Mouse (Mus musculus): ENCODE data around the gene Pfn3.
A peak's percentile ranks its signal among the peaks of the same experiment; 100 is the strongest.

DNA sequence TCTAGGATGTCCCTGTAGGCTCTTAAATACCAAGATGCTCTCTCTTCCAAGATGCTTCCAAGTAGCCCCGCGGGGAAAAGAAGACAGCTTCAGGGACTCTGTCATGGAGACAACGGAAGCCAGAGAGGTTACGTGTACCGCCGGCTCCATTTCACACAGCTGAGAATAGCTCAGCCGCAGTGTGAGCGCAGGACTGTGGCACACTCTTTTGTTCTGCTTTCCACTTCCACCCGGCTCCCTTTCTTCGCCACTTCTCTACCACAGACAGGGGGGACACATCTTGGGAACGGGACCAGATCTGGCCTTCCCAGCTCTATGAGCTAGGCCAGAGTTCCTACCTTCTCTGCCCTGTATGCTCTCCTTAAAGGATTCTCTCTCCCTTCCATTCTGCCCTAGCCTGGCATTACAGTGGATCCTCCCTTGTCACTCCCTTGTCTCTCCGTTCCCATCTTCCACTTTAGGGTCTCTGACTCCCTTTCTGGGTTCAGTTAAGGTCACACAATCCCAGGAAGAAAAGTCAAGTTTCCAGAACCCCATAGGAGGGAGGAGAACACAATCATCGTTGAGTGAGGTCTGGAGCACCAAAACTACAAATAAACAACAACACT, 9.1 kb downstream of the Pfn3 start:
- no peak for TF ChIP-seq EP300 (IDR thresholded peaks at IDR 0.05; ENCODE audit: low read depth in 1 of 2, low read length in 2 of 2)
- TF ChIP-seq HCFC1 (IDR thresholded peaks at IDR 0.05; ENCODE audit: low read depth, low read length) = no peak
- TF ChIP-seq CTCF (IDR thresholded peaks at IDR 0.05 in 2 of 3, conservative IDR thresholded peaks at IDR 0.05 in 1 of 3; ENCODE audit: control insufficient read depth in 1 of 3, insufficient read depth in 1 of 3, low read depth in 2 of 3, low read length in 3 of 3, poor library complexity in 1 of 3, severe bottlenecking in 1 of 3) = no peak
- no peak for TF ChIP-seq BHLHE40 (IDR thresholded peaks at IDR 0.05; ENCODE audit: borderline replicate concordance, low read depth, low read length)
- no peak for TF ChIP-seq GABPA (IDR thresholded peaks at IDR 0.05; ENCODE audit: low read depth, low read length)
- TF ChIP-seq ZC3H11A (IDR thresholded peaks at IDR 0.05; ENCODE audit: low read depth, low read length) = no peak
- no peak for TF ChIP-seq MXI1 (IDR thresholded peaks at IDR 0.05; ENCODE audit: low read depth, low read length)
- TF ChIP-seq ZNF384 (IDR thresholded peaks at IDR 0.05; ENCODE audit: low read depth, low read length) = no peak
- TF ChIP-seq POLR2A (IDR thresholded peaks at IDR 0.05; ENCODE audit: control insufficient read depth in 1 of 2, insufficient read depth in 1 of 2, low read depth in 1 of 2, low read length in 2 of 2, poor library complexity in 1 of 2) = 0 out of 4 replicates have a peak, but pooled peaks of 1 of the 2 experiments have one; percentile 11
- TF ChIP-seq CHD2 (IDR thresholded peaks at IDR 0.05; ENCODE audit: low read length) = no peak

Measured in MEL (cell line).